Mouse (Mus musculus) layer of hippocampus, postnatal 36 days (tissue): ENCODE data around the gene Bcor. TPM values are rescaled to one million over a fixed set of nuclear protein-coding genes. Genes with fewer than 3 reads are reported as not detected.

Experiments used
- DNase-seq, 2 experiments: peaks; one replicate each; pipeline ENCODE4 v3.0.0; 2022
- total RNA-seq, 2 experiments: library from RNA; stranded (reverse); gene quantifications; 2 replicates each; pipeline ENCODE4 v1.2.3; 2021

The Bcor gene
- total RNA-seq, 2 experiments from 2014 or later = 16.9 to 19.3 TPM

DNA sequence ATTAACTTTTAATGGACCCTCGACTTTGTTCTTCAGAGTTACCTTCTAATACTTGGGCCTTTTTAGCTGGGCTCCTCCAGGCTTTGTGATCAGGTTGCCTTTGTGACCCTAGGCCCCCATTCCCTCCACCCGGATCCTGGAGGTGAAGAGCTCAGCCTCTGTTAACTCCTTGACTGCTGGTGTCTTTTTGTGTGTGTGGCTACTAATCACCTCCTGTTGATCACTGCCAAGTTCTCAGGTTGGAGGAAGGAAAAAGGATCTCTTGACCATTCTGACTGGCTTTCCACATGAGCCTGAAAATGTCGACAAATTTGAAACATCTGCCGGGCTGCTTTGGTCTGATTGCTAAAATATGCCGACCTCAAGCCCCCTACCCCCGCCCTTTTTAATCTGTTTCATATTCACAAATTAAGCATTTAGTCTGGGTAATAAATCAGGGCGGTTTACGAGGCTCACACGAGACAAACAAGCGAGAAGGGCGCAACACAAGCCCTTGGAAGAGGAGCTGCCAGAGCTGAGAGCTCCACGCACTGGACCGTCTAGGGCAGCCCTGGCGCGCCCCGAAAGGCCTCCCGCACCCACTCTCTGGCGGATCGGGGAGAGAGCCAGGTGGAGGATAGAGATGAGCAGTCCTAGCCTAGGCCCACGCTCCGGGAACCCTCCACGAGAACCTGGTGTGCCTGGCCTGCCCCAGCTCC, 33.6 kb downstream of the Bcor start:
- no peak for DNase-seq

DNA sequence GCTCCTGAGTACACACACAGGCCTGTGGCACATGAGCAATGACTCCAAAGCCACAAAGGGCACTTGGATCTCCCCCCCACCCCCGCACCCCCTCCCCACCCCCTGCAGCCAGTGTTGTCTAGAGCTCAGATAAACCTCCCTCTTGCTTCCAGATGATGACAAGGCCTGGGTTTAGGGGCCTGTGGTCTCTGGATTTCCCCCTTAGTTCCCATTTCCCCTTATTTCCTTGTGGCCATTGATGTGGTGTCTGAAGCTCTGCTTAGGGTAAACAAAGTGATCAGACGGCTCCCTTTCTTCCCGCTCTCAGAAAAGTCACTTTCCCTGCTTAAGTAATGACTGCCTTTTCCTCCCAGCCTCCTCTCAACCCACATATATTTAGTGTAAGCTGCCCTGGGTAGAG, 35.6 kb downstream of the Bcor start:
- no peak for DNase-seq

DNA sequence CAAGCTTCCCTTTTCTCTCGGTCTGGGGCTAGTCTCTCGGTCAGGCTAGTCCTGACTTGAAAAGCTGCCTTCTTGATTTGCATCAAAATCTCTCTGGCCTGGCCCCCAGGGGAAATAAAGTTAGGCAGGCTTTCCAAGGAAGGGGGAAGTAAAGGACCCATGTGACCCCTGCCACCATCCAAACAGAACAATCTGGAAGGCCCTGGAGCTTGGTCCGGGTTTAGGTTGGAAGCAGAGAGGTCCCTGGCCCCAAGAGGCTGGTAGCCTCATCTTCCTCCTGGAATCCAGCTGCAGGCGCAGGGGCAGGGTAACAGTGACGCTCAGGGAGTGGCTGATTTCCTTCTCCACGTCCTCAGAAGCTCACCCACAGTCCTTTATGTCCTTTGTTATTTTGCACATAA, 36.5 kb downstream of the Bcor start:
- no peak for DNase-seq

DNA sequence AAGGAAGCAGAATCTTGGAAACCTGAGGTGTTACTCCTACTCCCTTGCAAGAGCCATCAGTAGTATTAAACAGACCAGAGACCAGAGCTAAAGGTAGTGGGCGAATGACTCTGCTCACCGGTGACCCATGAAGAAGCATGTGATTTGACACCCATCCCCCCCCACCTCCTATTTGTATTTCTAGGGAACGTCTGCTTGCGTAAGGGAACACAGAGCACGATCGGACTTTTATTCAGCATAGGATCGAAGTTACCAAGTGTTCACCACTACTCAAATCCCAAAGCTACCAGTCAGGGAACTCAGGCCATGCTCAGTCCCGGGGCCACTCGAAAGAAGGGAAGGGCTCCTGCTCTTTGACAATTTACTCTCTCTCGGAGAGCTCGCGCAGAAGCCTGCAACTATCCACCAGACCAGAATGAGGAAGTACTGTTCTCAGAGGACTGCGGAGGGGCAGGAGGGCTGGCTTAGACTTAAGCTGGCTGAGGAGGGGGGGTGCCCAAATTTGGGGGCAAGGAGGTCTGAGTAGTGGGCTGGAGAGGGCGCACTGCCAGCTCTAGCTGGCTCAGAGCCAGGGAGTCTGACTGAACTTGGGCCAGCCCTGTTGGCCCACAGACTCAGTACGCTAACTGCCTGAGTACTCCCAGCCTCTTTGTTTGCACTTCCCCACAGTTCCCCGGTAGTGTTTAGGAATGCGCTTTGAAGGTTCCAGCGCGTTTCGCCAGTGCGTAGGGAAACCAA, 37.4 kb downstream of the Bcor start:
- no peak for DNase-seq

DNA sequence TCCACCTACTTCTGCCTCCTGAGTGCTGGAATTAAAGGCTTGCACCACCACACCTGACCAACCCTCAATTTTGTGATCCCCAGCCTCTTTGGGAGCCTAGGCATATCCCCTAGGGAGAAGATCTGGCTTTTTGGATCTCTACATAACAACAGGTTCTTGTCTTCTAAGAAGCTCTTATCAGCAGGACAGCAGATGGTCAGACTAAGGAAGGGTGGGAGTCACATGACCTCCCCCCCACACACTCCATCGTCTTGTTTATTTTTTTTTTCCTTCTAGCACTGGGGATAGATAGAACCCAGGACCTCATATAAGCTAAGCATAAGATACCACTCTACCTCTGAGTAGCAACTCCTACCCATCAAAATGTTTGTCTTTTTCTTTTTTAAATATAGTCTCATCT, 40.7 kb downstream of the Bcor start:
- DNase-seq = no peak

DNA sequence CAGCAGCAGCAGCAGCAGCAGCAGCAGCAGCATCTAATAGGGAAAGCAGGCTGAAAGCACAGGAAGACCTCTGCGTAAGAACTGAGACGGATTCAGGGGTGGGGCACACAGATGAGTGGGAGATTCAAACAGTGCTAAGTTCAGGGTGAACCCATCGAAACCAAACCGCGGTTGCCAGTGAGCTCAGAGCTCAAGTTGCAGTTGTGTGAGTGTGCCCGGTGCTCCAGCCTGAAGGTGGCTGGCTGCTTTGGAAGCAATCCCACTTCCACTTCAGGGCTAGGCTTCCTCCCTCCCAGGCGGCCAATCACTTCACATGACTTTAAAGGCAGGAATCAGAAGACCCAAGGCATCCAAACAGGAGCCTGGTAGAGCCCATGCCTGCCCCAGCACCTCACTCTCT, 44.0 kb downstream of the Bcor start:
- no peak for DNase-seq

DNA sequence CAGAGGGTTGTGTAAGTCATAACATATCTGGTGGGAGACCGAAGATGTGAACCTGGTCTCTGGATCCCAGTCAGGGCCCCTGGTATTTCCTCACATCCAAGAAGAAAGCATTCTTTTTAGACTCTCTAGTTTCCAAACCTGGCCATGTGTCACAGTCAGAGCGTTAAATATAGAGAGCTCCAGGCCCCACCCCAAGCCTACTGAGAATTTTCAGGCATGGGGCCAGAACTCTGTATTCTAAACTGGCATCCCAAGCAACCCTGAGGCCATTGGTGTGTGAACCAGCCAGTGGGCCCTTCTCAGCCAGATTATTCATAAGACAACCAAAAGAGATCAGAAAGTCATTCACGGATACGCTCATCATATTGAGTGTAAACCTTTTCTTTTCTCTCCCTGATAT, 48.0 kb downstream of the Bcor start:
- no peak for DNase-seq

DNA sequence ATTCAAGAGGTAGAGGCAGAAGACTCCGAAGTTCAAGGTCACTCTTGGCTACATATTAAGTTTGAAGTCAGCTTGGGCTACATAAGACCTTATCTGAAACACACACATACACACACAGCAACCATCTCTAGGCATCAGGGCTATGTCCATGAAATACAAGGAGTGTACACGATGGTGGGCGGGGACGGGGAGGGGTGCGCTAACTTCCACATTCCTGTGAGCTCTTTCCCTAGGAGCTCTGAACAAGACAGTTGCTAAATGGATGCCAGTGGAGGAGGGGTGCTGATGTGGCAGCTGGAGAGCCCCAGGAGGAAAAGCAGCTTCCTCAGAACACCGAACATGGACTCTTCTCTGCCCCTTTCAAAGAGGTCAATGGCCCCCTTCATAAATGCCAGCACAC, 49.6 kb downstream of the Bcor start:
- no peak for DNase-seq

DNA sequence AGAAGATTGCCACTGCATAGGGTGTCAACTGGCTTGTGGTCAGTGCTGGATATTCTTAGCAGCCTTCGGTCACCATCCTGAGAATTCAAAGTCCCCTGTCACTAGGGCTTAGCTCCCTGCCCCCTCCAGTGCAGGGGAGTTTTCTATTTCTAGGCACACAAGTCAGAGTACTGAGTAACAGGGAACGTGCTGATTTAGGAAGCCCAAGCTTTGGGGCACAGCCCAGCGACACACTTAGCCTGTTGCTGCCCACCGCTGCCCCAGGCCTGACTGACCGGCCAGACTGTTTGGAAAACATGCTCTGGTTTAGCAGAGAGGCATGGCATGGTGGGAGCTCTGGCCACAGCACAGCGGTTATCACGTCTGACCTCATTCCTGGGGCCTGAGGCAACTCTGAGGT, 54.8 kb downstream of the Bcor start:
- DNase-seq = no peak

DNA sequence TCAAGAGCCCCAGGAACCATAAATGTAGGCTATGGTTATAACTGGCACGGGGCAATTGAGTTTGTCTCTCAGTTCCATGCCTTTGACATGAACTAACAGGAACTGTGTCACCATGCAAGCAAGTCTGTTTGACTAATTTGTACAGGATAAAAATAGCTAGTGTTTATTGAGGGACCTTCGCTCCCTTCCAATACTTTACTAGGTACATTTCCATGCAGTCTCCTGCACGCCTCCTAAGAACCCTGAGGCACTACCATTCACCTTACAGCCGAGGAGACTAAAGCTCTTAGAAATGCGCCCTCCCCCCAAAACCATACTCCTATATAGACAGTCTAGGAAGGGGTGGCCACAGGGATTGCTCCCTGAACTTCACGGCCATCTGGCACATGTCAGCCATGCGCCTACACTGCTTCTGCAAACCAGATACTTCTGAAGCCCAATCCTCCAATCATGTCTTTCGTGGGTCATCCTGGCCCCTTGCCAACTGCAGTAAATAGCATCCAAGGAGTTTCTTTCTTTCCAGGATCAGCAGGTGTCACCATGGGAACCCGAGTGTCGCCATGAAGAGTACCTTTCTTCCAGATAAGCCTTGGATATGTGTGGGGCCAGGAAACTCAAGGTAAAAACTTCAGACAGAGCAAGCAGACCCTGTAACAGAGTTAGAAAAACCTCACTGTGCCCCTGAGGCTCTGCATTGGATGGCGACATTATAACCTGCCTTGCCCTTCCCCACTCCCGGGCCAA, 63.2 kb downstream of the Bcor start:
- DNase-seq = no peak

DNA sequence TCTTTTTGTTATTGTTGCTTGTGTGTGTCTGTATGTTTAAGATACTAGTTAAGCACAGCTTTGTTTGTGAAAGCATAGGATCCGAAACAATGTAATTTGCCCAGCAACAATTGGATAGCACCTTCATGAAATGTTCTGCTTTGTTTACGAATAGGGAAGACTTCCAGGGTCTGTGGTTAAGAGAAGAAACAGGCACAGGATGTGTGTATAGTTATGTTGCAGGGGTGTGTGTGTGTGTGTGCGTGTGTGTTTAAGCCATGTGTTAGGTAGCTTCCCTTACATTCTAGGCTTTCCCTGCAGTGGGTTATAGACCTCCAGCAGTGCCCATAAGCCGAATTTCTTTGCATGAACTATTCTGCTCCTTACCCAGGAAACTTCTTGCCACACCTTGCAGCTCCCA, 66.8 kb downstream of the Bcor start:
- DNase-seq = no peak

DNA sequence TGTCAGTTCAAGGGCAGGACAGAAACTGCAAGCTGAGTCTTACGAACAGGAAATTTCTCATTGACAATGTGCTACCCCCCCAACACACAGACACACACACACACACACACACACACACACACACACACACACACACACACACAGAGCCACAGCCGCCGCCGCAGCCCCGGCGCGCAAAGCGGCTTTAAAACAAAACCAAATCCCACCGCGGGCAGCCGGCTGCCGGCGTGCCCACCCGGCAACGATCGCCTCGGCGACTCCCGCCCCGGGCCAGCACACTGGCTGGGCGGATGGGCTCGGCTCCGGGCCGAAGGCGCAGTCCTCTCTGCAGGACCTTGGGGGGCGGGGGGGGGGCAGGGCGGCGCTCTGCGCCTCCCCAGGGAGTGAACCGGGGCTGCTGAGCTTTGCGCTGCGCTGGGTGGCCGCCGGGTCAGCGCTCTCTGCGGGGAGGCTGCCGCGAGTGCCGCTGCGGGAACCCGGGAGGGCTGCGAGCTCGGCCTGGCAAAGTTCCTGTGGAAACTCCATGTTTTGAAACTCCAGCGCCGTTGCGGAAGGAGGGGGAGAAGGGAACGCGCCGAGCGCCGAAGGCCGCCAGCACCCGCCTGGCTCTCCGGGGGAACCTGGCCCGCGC, 68.6 kb downstream of the Bcor start:
- peak in 1 of 2 experiments; percentile 30 for DNase-seq

DNA sequence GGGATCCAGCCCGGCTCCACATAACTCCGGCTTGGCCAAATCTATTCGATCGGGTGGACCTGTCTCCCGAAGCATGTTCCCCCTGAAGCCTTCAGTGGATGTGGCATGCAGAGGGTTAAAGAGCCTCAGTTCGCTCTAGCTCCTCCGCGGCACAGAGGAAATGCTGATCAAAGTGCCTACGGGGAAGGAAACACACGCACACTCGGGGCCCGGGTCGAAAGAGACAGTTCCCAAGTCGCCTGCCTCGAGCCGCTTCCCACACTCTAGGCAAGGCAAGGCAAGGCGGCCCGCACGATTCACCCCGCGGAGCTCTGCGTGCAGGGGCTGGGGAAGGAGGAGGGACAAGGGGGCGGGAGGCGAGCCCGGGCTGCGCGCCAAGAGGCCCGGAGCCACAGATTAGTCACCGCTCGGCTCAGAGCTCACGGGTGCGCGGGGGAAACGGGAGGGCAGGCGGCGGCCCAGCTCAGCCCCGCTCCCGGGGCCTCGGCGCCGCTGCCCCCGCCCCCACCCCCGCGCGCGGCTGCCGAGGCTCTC, 69.2 kb downstream of the Bcor start:
- DNase-seq = peak; percentile 58 to 59

DNA sequence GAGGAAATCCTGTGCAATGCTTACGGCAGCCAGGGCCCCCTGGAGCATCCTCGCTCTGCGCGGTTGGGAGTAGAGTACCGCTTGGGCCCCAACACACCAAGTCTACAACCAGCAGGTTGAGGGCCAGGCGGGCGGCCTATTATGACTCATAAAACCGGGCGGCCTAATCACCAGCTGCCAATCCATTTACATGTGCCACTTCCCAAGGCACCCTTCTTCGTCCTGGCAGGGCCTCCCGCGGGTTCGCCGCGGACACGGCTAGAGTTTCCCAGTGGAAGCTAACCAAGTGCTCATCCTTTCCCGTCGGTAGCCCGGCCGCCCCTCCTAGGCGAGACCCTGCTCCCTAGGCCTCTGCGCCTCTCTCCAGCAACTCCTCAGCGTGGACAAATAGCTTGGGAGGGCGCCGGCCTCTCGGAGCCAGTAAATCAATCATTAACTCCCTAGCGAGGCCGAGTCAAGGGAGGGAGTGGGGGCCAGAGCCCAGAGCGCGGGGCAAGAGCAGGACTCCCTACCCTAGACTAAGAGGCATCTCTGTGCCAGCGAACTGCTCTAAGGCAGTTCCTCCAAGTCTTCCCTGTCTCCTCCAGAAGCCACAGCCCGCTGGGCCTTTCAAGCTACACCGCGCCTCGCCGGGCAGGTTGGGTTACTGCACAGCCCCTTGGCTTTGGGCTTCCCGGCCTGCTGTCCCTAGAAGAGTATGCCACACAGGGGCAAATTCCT, 69.8 kb downstream of the Bcor start:
- peak in 1 of 2 experiments; percentile 14 for DNase-seq

DNA sequence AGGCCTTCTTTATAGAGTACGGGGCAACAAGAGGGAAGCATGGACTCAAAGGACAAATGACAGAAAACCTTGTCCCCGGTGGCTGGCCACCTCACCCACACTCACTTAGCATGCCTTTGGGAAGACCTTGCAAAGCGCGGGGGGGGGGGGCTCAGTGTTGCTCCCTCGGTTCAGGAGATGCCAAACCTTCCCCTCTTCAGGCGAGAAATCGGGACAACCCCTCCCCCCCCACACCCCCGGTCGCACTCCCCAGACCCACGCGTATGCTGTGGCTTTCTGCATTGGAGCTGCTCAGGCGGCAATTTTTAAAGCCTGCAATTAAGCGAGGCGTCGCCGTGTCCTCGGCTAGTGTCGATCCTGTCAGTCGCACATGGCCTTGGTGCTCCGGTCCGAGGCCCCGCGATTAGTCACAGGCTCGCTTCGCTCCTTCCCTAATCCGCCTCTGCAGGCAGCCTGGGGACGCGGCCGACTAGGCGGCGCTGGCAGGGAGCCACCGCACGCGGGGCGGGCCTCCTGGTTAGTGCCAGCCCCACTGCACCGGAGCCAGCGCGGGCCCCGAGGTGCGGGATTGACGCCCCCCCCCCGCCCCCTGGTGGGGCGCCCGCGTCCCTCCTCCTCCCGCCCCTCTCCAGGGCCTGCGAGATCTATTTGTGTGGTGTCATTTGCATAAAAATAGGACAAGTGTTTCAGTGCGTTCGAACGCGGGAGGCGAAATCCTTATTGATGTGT, 70.6 kb downstream of the Bcor start:
- peak; percentile 44 to 56 for DNase-seq

DNA sequence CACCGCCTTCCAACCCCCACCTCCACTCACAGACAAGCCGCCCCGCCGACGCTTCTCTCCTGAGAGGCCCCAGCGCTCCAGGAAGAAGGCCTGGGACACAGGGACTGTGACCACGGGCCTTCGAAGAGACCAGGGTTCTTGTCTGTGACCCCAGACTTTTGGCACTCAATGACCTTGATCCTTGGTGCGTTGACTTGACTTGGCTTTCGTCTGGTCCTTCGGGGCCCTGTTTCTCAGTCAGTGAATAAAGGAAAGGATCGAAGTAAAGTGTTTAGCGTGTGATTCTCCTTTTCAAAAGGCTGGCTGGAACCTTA, 71.2 kb downstream of the Bcor start:
- DNase-seq = no peak

DNA sequence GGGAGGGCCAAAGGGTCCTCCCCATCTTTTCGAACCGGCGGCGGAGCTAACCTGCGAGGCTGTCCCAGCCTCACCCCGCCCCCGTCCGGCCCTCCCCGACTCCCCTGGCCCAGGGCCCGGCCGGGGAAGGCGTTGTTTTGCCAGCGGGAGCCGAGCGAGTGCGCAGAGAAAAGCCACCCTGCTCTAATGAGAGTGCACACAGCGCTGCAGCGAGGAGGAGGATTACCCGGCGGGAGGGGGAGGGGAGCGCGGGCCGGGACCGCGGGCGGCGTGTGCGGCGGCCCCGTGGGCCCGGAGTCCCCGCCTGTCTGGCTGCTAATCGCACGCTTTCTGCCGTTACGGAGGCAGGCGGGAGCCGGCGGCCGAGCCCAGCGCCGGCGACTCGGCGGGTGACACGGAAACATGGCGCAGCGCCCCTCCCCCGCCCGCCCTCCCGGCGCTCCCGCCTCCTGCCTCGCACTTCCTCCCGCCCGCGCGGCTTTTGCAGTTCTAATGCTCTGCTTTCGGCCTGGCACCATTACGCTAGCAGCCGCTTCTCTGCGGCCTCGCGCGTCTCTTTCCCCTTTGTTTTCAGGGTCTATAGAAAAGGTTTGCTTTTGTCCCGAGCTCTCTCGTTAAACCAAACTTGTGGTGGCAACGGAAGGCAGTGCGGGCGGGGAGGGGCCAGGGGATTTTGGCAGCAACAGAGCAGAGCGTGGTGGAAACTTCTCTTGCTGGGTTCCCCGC, 71.7 kb downstream of the Bcor start:
- DNase-seq = peak; percentile 64 to 68

DNA sequence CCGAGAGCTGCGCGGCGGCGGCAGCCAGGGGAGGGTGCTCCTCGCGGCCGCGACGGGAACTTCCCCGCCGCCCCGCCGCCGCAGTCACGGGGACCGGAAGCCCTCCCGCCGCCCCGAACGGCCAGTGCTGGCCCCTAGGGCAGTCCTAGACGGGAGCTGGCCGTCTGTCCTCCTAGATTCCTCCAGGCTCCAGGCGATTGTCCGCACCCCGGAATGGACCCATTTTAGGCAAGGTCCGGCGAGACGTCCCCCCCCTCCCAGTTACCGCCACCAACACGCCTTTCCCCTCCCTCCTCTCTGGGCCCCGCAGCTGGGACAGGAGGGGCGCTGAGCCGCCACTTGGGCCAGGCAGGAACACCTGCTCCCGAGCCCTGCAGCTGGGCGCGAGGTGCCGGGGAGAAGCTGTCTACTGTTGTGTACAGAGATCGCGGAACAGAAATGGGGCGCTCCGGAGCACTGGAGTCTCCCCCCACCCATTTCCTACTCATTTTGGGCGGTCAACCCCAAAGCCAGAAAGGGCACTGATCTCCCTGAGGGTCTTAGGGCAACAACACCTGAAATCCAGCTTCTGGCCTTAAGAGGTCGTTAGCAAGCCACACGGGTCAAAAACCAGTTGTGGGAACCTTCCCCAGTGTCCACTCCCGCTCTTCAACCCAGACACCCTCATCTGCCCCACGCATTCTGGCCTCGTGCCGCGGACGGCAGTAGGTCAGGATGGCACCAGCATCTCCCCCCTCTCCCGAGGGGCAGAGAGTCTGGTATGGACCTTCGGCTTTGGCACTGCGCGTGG, 72.4 kb downstream of the Bcor start:
- peak; percentile 47 to 50 for DNase-seq

DNA sequence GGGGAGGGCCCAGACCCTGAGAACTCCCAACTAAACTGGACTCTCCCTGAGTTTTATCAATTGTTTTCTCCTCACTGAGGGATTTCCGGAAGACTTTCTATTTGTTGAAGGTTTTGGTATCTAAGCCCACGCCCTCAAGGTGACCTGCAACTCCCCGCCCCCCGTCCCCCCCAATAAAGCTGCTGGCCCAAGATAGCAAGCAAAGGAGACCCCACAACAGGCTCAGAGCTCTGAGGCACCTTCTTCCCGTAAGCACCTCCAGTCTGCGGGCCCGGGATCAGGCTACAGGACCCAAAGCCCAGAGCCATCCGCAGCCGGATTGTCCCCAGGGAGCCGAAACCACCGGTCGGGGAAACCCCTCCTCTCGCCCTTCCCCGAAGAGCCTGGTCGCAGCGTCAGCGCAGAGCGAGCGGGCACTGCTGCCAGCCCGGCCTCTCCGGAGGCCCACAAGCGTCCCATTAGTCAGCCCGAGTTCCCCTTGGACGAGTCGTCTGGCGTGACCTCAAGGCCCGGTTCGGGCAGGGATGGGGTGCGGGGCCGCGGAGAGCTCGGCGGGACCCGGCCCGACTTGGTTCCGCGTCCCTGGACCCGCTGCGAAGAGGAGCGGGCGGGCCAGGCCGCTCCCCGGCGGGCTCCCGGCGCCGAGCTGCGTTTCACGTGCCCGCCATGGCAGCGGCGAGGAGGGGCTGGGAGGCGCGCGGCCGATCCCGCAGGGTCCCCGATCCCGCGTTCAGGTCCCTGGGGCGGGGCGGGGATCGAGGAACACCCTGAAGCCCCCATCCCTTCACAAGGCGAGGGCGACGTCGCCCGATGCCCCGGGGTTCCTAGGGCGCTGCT, 73.3 kb downstream of the Bcor start:
- DNase-seq = peak in 1 of 2 experiments; percentile 42
